Mouse (Mus musculus) embryonic facial prominence, embryonic 14.5 days (tissue): ENCODE measurements around the gene Wasf1. TPM values are rescaled to one million over a fixed set of nuclear protein-coding genes. Genes with fewer than 3 reads are reported as not detected.

Experiments used
- ATAC-seq: fragments of 200-750 bp; cut with Nextera tagmentation; 2 replicates; pipeline ENCODE4 v1.8.0; 2017; ENCODE audit warnings: low read depth, moderate number of reproducible peaks, moderate TSS enrichment
- DNase-seq: peaks from one replicate; pipeline ENCODE4 v3.0.0-alpha.2; 2015; ENCODE audit warnings: low spot score
- H3K27ac ChIP-seq: fragments of 300-500 bp; sonication (generic); replicated peaks from 2 replicates; pipeline ENCODE4 v1.5.1; 2014; ENCODE audit warnings: low read depth, mild to moderate bottlenecking, low read length, moderate library complexity
- H3K27me3 ChIP-seq: fragments of 300-500 bp; sonication (generic); replicated peaks from 2 replicates; pipeline ENCODE4 v1.6.1; 2014; ENCODE audit warnings: low read length; ENCODE audit not compliant: control insufficient read depth, insufficient read depth
- H3K36me3 ChIP-seq: fragments of 300-500 bp; sonication (generic); 2 replicates; pipeline ENCODE4 v1.6.1; 2014; ENCODE audit warnings: low read length, mixed read lengths; ENCODE audit not compliant: control insufficient read depth, insufficient read depth
- H3K4me1 ChIP-seq: fragments of 300-500 bp; sonication (generic); 2 replicates; pipeline ENCODE4 v1.6.1; 2014; ENCODE audit warnings: antibody characterized with exemption, low read length; ENCODE audit not compliant: control insufficient read depth, insufficient read depth
- H3K4me2 ChIP-seq: fragments of 300-500 bp; sonication (generic); 2 replicates; pipeline ENCODE4 v1.6.1; 2014; ENCODE audit warnings: low read depth, mild to moderate bottlenecking, low read length, moderate library complexity, mixed read lengths
- H3K4me3 ChIP-seq: fragments of 300-500 bp; sonication (generic); 2 replicates; pipeline ENCODE4 v1.5.1; 2014; ENCODE audit warnings: low read depth, mild to moderate bottlenecking, low read length
- H3K9ac ChIP-seq: fragments of 300-500 bp; sonication (generic); 2 replicates; pipeline ENCODE4 v1.6.1; 2014; ENCODE audit warnings: low read depth, mild to moderate bottlenecking, low read length, moderate library complexity, mixed read lengths
- H3K9me3 ChIP-seq: fragments of 300-500 bp; sonication (generic); 2 replicates; pipeline ENCODE4 v1.6.1; 2016; ENCODE audit warnings: low read length; ENCODE audit not compliant: control insufficient read depth
- WGBS: fragments of 180-500 bp; shearing (Covaris S2); extraction: QIAGEN DNeasy Blood & Tissue Kit; methylation state at CpG from one replicate; pipeline ENCODE4 v1.1.7; 2014; 5-methylcytosine and 5-hydroxymethylcytosine counted together
- polyA plus RNA-seq: library from polyadenylated mRNA; unstranded; fragments of >200 nt; fragmentation: Nextera tagmentation; extraction: Ambion mirVana; gene quantifications from 2 replicates; pipeline ENCODE4 v1.2.1, GENCODE M21; 2014

Wasf1 gene
- polyA plus RNA-seq, 1 experiment from 2014 or later = 13.9 TPM

DNA sequence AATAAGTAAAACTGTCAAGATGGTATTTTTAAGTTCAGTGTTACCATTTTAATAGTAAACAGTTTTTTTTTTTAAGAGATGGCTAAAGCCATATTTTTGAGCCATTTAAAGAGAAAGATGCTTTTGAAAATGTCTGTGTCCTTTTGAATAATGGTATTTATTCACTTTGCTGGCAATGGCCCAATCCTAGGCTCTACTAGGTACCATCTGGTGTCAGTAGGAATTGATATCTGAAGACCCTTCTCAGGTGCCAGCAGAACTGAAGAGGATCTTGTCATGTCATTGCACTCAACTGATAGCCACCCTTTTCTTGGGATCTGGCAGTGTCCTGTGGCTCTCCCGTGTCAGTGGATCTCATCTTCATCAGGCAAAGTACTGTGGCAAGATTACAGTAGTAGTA, 22.9 kb downstream of the Wasf1 start:
- Histone ChIP-seq H3K9ac (no peak overlapping the region), H3K36me3 (no peaks in the 10 kb centered on the region), H3K9me3 (no peaks in the 10 kb centered on the region), H3K4me2 (no peak overlapping the region), H3K4me3 (no peak overlapping the region), H3K27me3 (no peaks in the 10 kb centered on the region), H3K27ac (no peak overlapping the region), H3K4me1 (no peaks in the 10 kb centered on the region)
- ATAC-seq (no peak), DNase-seq (no peak)
- 94% methylated on average over 1 of the region's 1 CpGs for WGBS

GRCm38 (mm10) chr10:40906802-40907201, 23.5 kb downstream of the Wasf1 start:
- DNase-seq = no peak
- no peak overlapping the region for H3K4me2 ChIP-seq
- 59% methylated on average over 7 of the region's 7 CpGs for WGBS

GRCm38 (mm10) chr10:40908580-40908979, 25.3 kb downstream of the Wasf1 start:
- ATAC-seq = no peak
- WGBS = 44% methylated on average over 2 of the region's 2 CpGs
- no peaks in the 10 kb centered on the region for H3K27me3 ChIP-seq

More at GRCm38 (mm10) chr10:40906802-40907201, 23.5 kb downstream of the Wasf1 start:
- Histone ChIP-seq H3K27ac (no peak overlapping the region), H3K36me3 (no peaks in the 10 kb centered on the region), H3K9me3 (no peaks in the 10 kb centered on the region), H3K27me3 (no peaks in the 10 kb centered on the region), H3K4me1 (no peaks in the 10 kb centered on the region), H3K4me3 (no peak overlapping the region), H3K9ac (no peak overlapping the region)
- no peak for ATAC-seq

GRCm38 (mm10) chr10:40910811-40911210, 27.5 kb downstream of the Wasf1 start:
- ATAC-seq (no peak), DNase-seq (no peak)
- H3K36me3 ChIP-seq = no peaks in the 10 kb centered on the region
- H3K9me3 ChIP-seq = no peaks in the 10 kb centered on the region
- no peaks in the 10 kb centered on the region for H3K4me1 ChIP-seq
- no peak overlapping the region for H3K27ac ChIP-seq
- no peak overlapping the region for H3K9ac ChIP-seq
- H3K4me2 ChIP-seq = no peak overlapping the region
- no peak overlapping the region for H3K4me3 ChIP-seq
- WGBS = 64% methylated on average over 2 of the region's 2 CpGs
- H3K27me3 ChIP-seq = no peaks in the 10 kb centered on the region

More at GRCm38 (mm10) chr10:40908580-40908979, 25.3 kb downstream of the Wasf1 start:
- H3K4me2 ChIP-seq = no peak overlapping the region
- no peaks in the 10 kb centered on the region for H3K36me3 ChIP-seq
- H3K4me3 ChIP-seq = no peak overlapping the region
- DNase-seq = no peak
- H3K4me1 ChIP-seq = no peaks in the 10 kb centered on the region
- no peaks in the 10 kb centered on the region for H3K9me3 ChIP-seq
- no peak overlapping the region for H3K9ac ChIP-seq
- H3K27ac ChIP-seq = no peak overlapping the region

DNA sequence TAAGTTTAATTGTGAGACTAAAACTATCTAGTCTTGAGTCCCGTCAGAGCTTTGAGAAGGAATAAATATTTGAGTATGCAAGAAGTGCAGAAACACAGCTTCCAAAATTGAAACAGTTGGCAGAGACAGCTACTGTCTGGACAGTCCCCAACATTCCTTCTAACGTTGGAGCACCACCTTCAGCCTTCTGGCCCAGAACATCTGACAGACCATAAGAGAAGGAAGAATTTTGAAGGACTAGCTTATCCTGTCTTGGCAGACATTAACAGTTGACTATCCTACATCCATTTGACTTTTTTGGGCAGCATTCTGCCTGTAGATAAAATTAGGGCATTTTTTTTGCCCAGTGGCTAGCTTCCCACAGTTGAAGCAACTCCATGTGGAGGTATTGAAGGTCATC, 32.0 kb downstream of the Wasf1 start:
- no peak for ATAC-seq
- H3K4me2 ChIP-seq = no peak overlapping the region

DNA sequence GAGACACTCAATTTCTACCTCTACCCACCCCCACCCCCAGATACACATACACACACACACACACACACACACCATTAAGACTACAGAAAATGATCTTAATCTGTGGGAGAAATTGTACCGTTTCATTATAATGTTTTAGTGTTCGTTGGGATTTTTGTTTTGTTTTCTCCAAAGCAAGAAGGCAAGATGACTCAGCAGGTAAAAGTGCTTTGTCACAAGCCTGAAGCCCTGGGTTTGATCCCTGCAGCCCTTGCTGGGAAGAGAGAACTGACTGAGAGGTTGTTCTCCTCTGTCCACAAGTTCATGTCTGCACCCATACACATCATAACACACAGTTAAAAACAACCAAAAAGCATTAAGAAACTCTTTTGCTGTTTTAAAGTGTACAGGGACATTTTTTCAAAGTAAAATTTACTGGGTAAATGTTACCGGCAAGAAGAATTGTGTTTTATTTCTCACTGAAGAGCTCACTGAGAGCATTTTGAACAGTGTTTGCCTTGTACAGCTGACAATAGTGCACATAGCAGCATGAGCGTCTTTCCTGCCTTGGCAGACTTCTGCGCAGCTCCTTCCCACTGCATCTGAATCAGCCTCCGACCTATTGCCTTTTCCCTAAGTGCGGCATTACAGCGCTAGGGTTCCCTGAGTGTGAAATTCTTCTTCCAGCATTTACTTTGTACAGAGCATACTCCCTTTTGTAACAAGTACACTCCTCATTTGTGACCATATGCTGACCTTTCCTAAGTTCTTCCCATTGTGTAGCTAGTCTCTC, 35.6 kb downstream of the Wasf1 start:
- no peak overlapping the region for H3K4me3 ChIP-seq
- no peaks in the 10 kb centered on the region for H3K9me3 ChIP-seq
- H3K4me1 ChIP-seq = no peaks in the 10 kb centered on the region
- no peak for ATAC-seq
- no peaks in the 10 kb centered on the region for H3K27me3 ChIP-seq
- WGBS = 85% methylated on average over 8 of the region's 8 CpGs
- no peak overlapping the region for H3K9ac ChIP-seq
- no peaks in the 10 kb centered on the region for H3K36me3 ChIP-seq
- no peak overlapping the region for H3K27ac ChIP-seq
- no peak for DNase-seq
- H3K4me2 ChIP-seq = no peak overlapping the region

More for the DNA sequence above, 32.0 kb downstream of the Wasf1 start:
- H3K27ac ChIP-seq = no peak overlapping the region
- DNase-seq = no peak
- H3K4me1 ChIP-seq = no peaks in the 10 kb centered on the region
- H3K27me3 ChIP-seq = no peaks in the 10 kb centered on the region
- no peak overlapping the region for H3K4me3 ChIP-seq
- 76% methylated on average over 2 of the region's 2 CpGs for WGBS
- no peaks in the 10 kb centered on the region for H3K36me3 ChIP-seq
- H3K9me3 ChIP-seq = no peaks in the 10 kb centered on the region
- H3K9ac ChIP-seq = no peak overlapping the region

DNA sequence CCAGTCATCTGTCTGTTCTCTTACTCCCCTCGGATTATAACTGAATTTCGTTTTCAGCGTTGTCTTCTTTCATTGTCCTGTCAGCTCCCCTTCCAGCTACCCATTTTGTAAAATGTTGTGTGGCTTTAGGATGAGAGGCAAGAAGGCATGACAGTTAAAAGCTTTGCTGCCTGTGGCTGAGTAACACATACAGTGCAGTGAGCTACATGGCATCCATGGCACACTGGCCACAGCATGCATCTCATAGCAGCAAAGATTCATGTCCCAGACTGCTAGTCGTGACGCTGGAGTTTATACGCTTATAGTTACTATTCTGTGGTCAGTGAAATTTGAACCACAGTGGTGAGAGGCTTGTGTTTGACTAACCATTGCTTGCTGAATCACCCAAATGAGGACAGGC, 36.2 kb downstream of the Wasf1 start:
- Histone ChIP-seq H3K27ac (no peak overlapping the region), H3K9ac (no peak overlapping the region), H3K9me3 (no peaks in the 10 kb centered on the region), H3K27me3 (no peaks in the 10 kb centered on the region), H3K4me3 (no peak overlapping the region), H3K4me2 (no peak overlapping the region), H3K36me3 (no peaks in the 10 kb centered on the region), H3K4me1 (no peaks in the 10 kb centered on the region)
- no peak for ATAC-seq
- no peak for DNase-seq
- WGBS = 80% methylated on average over 6 of the region's 6 CpGs

DNA sequence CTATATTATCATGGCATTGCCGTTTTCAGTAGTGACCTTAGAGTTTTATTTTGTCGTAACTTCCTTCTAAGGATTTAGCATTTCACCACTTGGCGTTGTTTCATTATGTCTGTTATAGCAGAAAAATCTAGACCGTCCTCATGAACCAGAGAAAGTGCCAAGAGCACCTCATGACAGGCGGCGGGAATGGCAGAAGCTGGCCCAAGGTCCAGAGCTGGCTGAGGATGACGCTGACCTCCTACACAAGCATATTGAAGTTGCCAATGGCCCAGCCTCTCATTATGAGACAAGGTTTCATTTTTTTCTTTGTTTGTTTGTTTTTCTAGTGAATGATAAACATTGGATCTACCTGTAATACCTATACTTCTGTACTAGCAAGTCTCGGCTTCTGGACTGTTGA, 49.7 kb downstream of the Wasf1 start:
- WGBS = 95% methylated on average over 8 of the region's 8 CpGs
- Histone ChIP-seq H3K27me3 (no peaks in the 10 kb centered on the region), H3K4me3 (no peak overlapping the region), H3K9ac (no peak overlapping the region), H3K36me3 (peaks cover 57% of the 10 kb centered on the region), H3K4me2 (no peak overlapping the region), H3K9me3 (no peaks in the 10 kb centered on the region), H3K4me1 (no peaks in the 10 kb centered on the region), H3K27ac (no peak overlapping the region)
- DNase-seq = no peak
- no peak for ATAC-seq

DNA sequence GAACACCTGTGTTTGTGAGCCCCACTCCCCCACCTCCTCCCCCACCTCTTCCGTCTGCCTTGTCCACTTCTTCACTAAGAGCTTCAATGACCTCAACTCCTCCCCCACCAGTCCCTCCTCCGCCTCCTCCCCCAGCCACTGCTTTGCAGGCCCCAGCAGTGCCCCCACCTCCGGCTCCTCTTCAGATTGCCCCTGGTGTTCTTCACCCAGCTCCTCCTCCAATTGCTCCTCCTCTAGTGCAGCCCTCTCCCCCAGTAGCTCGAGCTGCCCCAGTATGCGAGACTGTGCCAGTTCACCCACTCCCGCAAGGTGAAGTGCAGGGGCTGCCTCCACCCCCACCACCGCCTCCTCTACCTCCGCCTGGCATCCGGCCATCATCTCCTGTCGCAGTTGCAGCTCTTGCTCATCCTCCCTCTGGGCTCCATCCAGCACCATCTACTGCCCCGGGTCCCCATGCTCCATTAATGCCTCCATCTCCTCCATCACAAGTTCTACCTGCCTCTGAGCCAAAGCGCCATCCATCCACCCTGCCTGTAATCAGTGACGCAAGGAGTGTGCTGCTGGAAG, 53.0 kb downstream of the Wasf1 start:
- ATAC-seq = no peak

More for the DNA sequence above, 53.0 kb downstream of the Wasf1 start:
- DNase-seq = no peak
- Histone ChIP-seq H3K9ac (no peak overlapping the region), H3K36me3 (peaks cover 55% of the 10 kb centered on the region), H3K27ac (no peak overlapping the region), H3K27me3 (no peaks in the 10 kb centered on the region), H3K4me1 (no peaks in the 10 kb centered on the region), H3K4me3 (no peak overlapping the region), H3K4me2 (no peak overlapping the region), H3K9me3 (no peaks in the 10 kb centered on the region)
- 76% methylated on average over 13 of the region's 13 CpGs for WGBS
